Mouse (Mus musculus) MEL (cell line): ENCODE data around the gene Coasy. TPM values are rescaled to one million over a fixed set of nuclear protein-coding genes. Genes with fewer than 3 reads are reported as not detected.
"Not testable (repeated sequence)": the region's sequence is repeated elsewhere in the genome, so short reads cannot be mapped to it uniquely, and the experiment has no call there.

Source experiments
- DNase-seq: peaks from one replicate; pipeline ENCODE4 v3.0.0; 2011; ENCODE audit warnings: low read depth, low spot score
- H3K27ac ChIP-seq: 2 replicates; pipeline ENCODE4 v1.5.1; 2012; ENCODE audit warnings: low read depth, mild to moderate bottlenecking, control low read depth, low read length, moderate library complexity; ENCODE audit not compliant: control insufficient read depth
- H3K27me3 ChIP-seq, 2 experiments: fragments of 150-350 bp in 1 of 2; sonication (generic) in 1 of 2; 2 replicates each; pipeline ENCODE4 v1.6.1; 2012; ENCODE audit warnings: low read length in 2 of 2, mild to moderate bottlenecking in 2 of 2, improper control_type of control experiment in 1 of 2, moderate library complexity in 1 of 2; ENCODE audit not compliant: insufficient read depth in 2 of 2, control insufficient read depth in 1 of 2
- H3K36me3 ChIP-seq, 2 experiments: 2 replicates each; pipeline ENCODE4 v1.6.1; 2012 to 2014; ENCODE audit warnings: low read length in 2 of 2, improper control_type of control experiment in 1 of 2, inconsistent platforms in 1 of 2, mild to moderate bottlenecking in 1 of 2; ENCODE audit not compliant: insufficient read depth in 2 of 2, control insufficient read depth in 1 of 2
- H3K4me1 ChIP-seq, 2 experiments: fragments of 150-350 bp in 1 of 2; sonication (generic) in 1 of 2; 2 replicates each; pipeline ENCODE4 v1.6.1; 2012; ENCODE audit warnings: low read length in 2 of 2, improper control_type of control experiment in 1 of 2, mild to moderate bottlenecking in 1 of 2; ENCODE audit not compliant: insufficient read depth in 2 of 2, control insufficient read depth in 1 of 2
- H3K4me3 ChIP-seq, 2 experiments: fragments of 150-350 bp in 1 of 2; sonication (generic) in 1 of 2; 2 replicates each; pipeline ENCODE4 v1.5.1; 2012; ENCODE audit warnings: low read depth in 2 of 2, low read length in 2 of 2, mild to moderate bottlenecking in 2 of 2, moderate library complexity in 2 of 2, control low read depth in 1 of 2, improper control_type of control experiment in 1 of 2; ENCODE audit not compliant: control insufficient read depth in 1 of 2, insufficient read depth in 1 of 2
- H3K79me2 ChIP-seq: 2 replicates; pipeline ENCODE4 v1.6.1; 2012; ENCODE audit warnings: mild to moderate bottlenecking, low read length, moderate library complexity; ENCODE audit not compliant: control insufficient read depth, poor library complexity, insufficient read depth
- H3K9ac ChIP-seq: 2 replicates; pipeline ENCODE4 v1.6.1; 2012; ENCODE audit warnings: low read depth, mild to moderate bottlenecking, control low read depth, low read length, moderate library complexity; ENCODE audit not compliant: control insufficient read depth, poor library complexity, severe bottlenecking
- H3K9me3 ChIP-seq: fragments of 150-350 bp; sonication (generic); replicated peaks from 2 replicates; pipeline ENCODE4 v1.6.1; 2012; ENCODE audit warnings: mild to moderate bottlenecking, low read length, improper control_type of control experiment, moderate library complexity; ENCODE audit not compliant: insufficient read depth
- CHD1 ChIP-seq: IDR thresholded peaks from 2 replicates; pipeline ENCODE4 v1.6.1; 2012; ENCODE audit warnings: low read depth, mild to moderate bottlenecking, inconsistent platforms, low read length, improper control_type of control experiment
- CTCF ChIP-seq, 3 experiments: IDR thresholded peaks in 2 of 3; conservative IDR thresholded peaks in 1 of 3; 2 replicates each; pipeline ENCODE4 v1.5.1; 2011 to 2012; ENCODE audit warnings: low read length in 3 of 3, low read depth in 2 of 3, mild to moderate bottlenecking in 2 of 3, improper control_type of control experiment in 1 of 3, inconsistent platforms in 1 of 3, mixed read lengths in 1 of 3, moderate library complexity in 1 of 3; ENCODE audit not compliant: control insufficient read depth in 1 of 3, insufficient read depth in 1 of 3, poor library complexity in 1 of 3, severe bottlenecking in 1 of 3
- E2F4 ChIP-seq: IDR thresholded peaks from 2 replicates; pipeline ENCODE4 v1.6.1; 2011; ENCODE audit warnings: low read depth, low read length, improper control_type of control experiment, borderline replicate concordance
- ELF1 ChIP-seq: IDR thresholded peaks from 2 replicates; pipeline ENCODE4 v1.6.1; 2014; ENCODE audit warnings: low read depth, mild to moderate bottlenecking, inconsistent platforms, low read length, improper control_type of control experiment, moderate library complexity
- ETS1 ChIP-seq: IDR thresholded peaks from 2 replicates; pipeline ENCODE4 v1.6.1; 2012; ENCODE audit warnings: low read depth, mild to moderate bottlenecking, inconsistent platforms, low read length, improper control_type of control experiment, moderate library complexity
- HCFC1 ChIP-seq: IDR thresholded peaks from 2 replicates; pipeline ENCODE4 v1.6.1; 2012; ENCODE audit warnings: low read depth, mild to moderate bottlenecking, inconsistent platforms, low read length, improper control_type of control experiment, moderate library complexity
- KAT2A ChIP-seq: conservative IDR thresholded peaks from 2 replicates; pipeline ENCODE4 v1.6.1; 2012; ENCODE audit warnings: low read depth, low read length, improper control_type of control experiment, inconsistent platforms
- MYB ChIP-seq: IDR thresholded peaks from 2 replicates; pipeline ENCODE4 v1.6.1; 2011; ENCODE audit warnings: mild to moderate bottlenecking, low read depth, low read length, improper control_type of control experiment
- NELFE ChIP-seq: IDR thresholded peaks from 2 replicates; pipeline ENCODE4 v1.6.1; 2011; ENCODE audit warnings: low read depth, low read length, improper control_type of control experiment
- POLR2A ChIP-seq, 2 experiments: IDR thresholded peaks; 2 replicates each; pipeline ENCODE4 v1.6.1; 2011 to 2012; ENCODE audit warnings: low read length in 2 of 2, mild to moderate bottlenecking in 2 of 2, control low read depth in 1 of 2, improper control_type of control experiment in 1 of 2, low read depth in 1 of 2, moderate library complexity in 1 of 2; ENCODE audit not compliant: control insufficient read depth in 1 of 2, insufficient read depth in 1 of 2, poor library complexity in 1 of 2
- POLR2AphosphoS2 ChIP-seq: IDR thresholded peaks from 2 replicates; pipeline ENCODE4 v1.6.1; 2011; ENCODE audit warnings: low read length, improper control_type of control experiment
- RCOR1 ChIP-seq: IDR thresholded peaks from 2 replicates; pipeline ENCODE4 v1.6.1; 2012; ENCODE audit warnings: low read depth, mild to moderate bottlenecking, inconsistent platforms, low read length, improper control_type of control experiment
- SIN3A ChIP-seq: IDR thresholded peaks from 2 replicates; pipeline ENCODE4 v1.6.1; 2012; ENCODE audit warnings: low read length, improper control_type of control experiment, inconsistent platforms
- TBP ChIP-seq: IDR thresholded peaks from 2 replicates; pipeline ENCODE4 v1.8.0; 2011; ENCODE audit warnings: low read depth, low read length, improper control_type of control experiment
- TCF12 ChIP-seq: IDR thresholded peaks from 2 replicates; pipeline ENCODE4 v1.6.1; 2014; ENCODE audit warnings: low read depth, mild to moderate bottlenecking, inconsistent platforms, low read length, improper control_type of control experiment, moderate library complexity
- ZKSCAN1 ChIP-seq: IDR thresholded peaks from 2 replicates; pipeline ENCODE4 v1.6.1; 2012; ENCODE audit warnings: low read depth, mild to moderate bottlenecking, inconsistent platforms, low read length, improper control_type of control experiment, moderate library complexity
- polyA plus RNA-seq, 2 experiments: library from polyadenylated mRNA; stranded (reverse) in 1 of 2; unstranded in 1 of 2; fragments of >175 nt in 1 of 2; fragments of >200 nt in 1 of 2; gene quantifications; 2 replicates each; pipeline versions ENCODE4 v1.2.1 to v1.2.4; 2012; ENCODE audit warnings: low replicate concordance in 2 of 2, low read depth in 1 of 2; ENCODE audit not compliant: insufficient read length in 2 of 2, insufficient read depth in 1 of 2, missing spikeins in 1 of 2
- total RNA-seq: library from RNA; depleted of rRNA; stranded (reverse); fragments of 300-350 nt; gene quantifications from 2 replicates; pipeline ENCODE4 v1.2.3, GENCODE M21; 2012

Gene Coasy
- total and polyA plus RNA-seq, 3 experiments = 34.8 to 44.2 TPM; not detected in 1

DNA sequence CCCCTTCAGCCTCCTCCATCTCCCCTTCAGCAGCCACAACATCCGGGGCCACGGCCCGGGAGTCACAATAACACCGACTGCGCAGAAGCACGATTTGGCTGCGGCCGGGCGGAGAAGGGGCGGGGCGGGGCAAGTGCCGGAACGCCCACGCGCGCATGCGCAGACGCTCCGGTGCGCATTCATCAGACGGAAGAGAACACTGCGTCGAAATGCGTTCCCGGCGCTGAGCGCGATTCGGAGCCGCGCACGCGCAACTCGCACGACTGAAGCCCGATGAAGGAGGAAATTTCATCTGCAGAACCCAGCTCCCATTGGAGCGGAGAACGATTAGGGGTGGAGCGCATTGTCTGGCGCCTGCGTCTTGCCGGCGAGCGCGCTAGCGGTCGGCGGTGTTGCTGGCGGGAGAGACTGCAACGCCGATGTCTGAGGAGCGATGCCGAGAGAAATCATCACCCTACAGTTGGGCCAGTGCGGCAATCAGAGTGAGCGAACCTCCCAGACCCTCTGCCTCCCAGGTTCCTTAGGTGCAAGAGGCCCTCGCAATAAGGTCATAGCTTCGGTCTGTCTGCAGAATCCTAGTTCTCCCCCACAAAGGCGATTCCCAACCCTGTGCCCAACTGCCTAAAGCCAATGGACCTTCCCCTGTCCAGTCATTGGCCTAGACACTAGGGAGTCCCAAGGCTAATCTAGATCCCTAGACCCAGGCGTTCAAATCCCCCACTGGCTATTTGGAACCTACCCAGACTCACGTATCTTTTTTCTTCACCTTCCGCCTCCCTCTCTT lies 37.6 kb downstream of the Coasy start, which contains the start of the genes Retreg3 and Tubg1 (continued):
- TF ChIP-seq POLR2AphosphoS2 (peak; percentile 97), RCOR1 (0 out of 2 replicates have a peak, but pooled peaks have one; percentile 11), ETS1 (peak; percentile 18; the same call in 1 of the 2 replicates), SIN3A (peak; percentile 83; the same call in 1 of the 2 replicates)

GRCm38 (mm10) chr11:101120545-101121188 lies 38.3 kb downstream of the Coasy start:
- Histone ChIP-seq H3K27me3 (no peaks in the 10 kb centered on the region), H3K9me3 (no peaks in the 10 kb centered on the region), H3K79me2 (peaks cover 36% of the 10 kb centered on the region), H3K27ac (peak overlapping the region; percentile 81), H3K36me3 (peaks cover 2 to 26% of the 10 kb centered on the region in 2 experiments; a peak in 3 of 4 replicates), H3K4me3 (peak overlapping the region; percentile 79 to 81), H3K9ac (peak overlapping the region; percentile 82), H3K4me1 (peaks cover 11 to 16% of the 10 kb centered on the region in 2 experiments)
- no peak for TF ChIP-seq POLR2A (IDR thresholded peaks at IDR 0.05; ENCODE audit: control insufficient read depth in 1 of 2, insufficient read depth in 1 of 2, low read depth in 1 of 2, low read length in 2 of 2, poor library complexity in 1 of 2)
- TF ChIP-seq E2F4 = no peak
- TF ChIP-seq POLR2AphosphoS2 = no peak
- TF ChIP-seq ZKSCAN1 = no peak
- TF ChIP-seq TBP = no peak
- no peak for TF ChIP-seq KAT2A
- TF ChIP-seq MYB = no peak
- TF ChIP-seq CTCF (IDR thresholded peaks at IDR 0.05 in 2 of 3, conservative IDR thresholded peaks at IDR 0.05 in 1 of 3; ENCODE audit: control insufficient read depth in 1 of 3, insufficient read depth in 1 of 3, low read depth in 2 of 3, low read length in 3 of 3, poor library complexity in 1 of 3, severe bottlenecking in 1 of 3) = no peak
- no peak for TF ChIP-seq TCF12
- TF ChIP-seq ELF1 = no peak
- TF ChIP-seq CHD1 = no peak
- no peak for TF ChIP-seq HCFC1
- no peak for TF ChIP-seq NELFE
- DNase-seq = no peak

GRCm38 (mm10) chr11:101124494-101124893 lies 42.1 kb downstream of the Coasy start:
- Histone ChIP-seq H3K36me3 (peaks cover 5 to 10% of the 10 kb centered on the region in 2 experiments), H3K79me2 (peaks cover 10% of the 10 kb centered on the region)
- H3K9me3 ChIP-seq, H3K27ac ChIP-seq, H3K27me3 ChIP-seq, H3K4me1 ChIP-seq, H3K4me3 ChIP-seq, DNase-seq, H3K9ac ChIP-seq: not testable (repeated sequence)

- not testable (repeated sequence) for H3K27ac ChIP-seq, H3K27me3 ChIP-seq, H3K79me2 ChIP-seq, H3K9me3 ChIP-seq, H3K9ac ChIP-seq, H3K4me1 ChIP-seq, H3K4me3 ChIP-seq, DNase-seq
- H3K36me3 ChIP-seq = peaks cover 5 to 10% of the 10 kb centered on the region in 2 experiments
These were observed 42.6 kb downstream of the Coasy start for GRCm38 (mm10) chr11:101125008-101125407.
